Mouse (Mus musculus): Measurements from ENCODE around the gene Cx3cr1. TPM values are rescaled to one million over a fixed set of nuclear protein-coding genes. Genes with fewer than 3 reads are reported as not detected.

The Cx3cr1 gene
- polyA plus RNA-seq, 1 experiment from 2014 or later = 7.6 TPM

GRCm38 (mm10) chr9:119890692-119891091 is 179.0 kb downstream of the Cx3cr1 start:
- Histone ChIP-seq H3K27me3 (replicated peaks; ENCODE audit: control insufficient read depth, insufficient read depth, low read length) (no peaks in the 10 kb centered on the region), H3K9ac (ENCODE audit: low read length) (no peak overlapping the region), H3K4me1 (replicated peaks; ENCODE audit: control insufficient read depth, insufficient read depth, low read length) (peaks cover 4% of the 10 kb centered on the region), H3K27ac (ENCODE audit: low read depth) (no peak overlapping the region), H3K4me3 (ENCODE audit: low read depth, low read length) (no peak overlapping the region), H3K4me2 (ENCODE audit: low read length) (no peak overlapping the region), H3K36me3 (ENCODE audit: control insufficient read depth, insufficient read depth, low read length) (no peaks in the 10 kb centered on the region), H3K9me3 (ENCODE audit: control insufficient read depth, low read length) (no peaks in the 10 kb centered on the region)
- 54% methylated on average over 2 of the region's 2 CpGs for WGBS
- ATAC-seq (replicated peaks; ENCODE audit: low FRiP score, low TSS enrichment, low read depth) (no peak), DNase-seq (ENCODE audit: low spot score) (peak; percentile 63)

GRCm38 (mm10) chr9:119889446-119889845 is 180.2 kb downstream of the Cx3cr1 start:
- no peaks in the 10 kb centered on the region for H3K36me3 ChIP-seq (ENCODE audit: control insufficient read depth, insufficient read depth, low read length)
- ATAC-seq (replicated peaks; ENCODE audit: low FRiP score, low TSS enrichment, low read depth) (no peak), DNase-seq (ENCODE audit: low spot score) (no peak)
- H3K9me3 ChIP-seq (ENCODE audit: control insufficient read depth, low read length) = no peaks in the 10 kb centered on the region
- H3K27ac ChIP-seq (ENCODE audit: low read depth) = no peak overlapping the region
- no peaks in the 10 kb centered on the region for H3K4me1 ChIP-seq (replicated peaks; ENCODE audit: control insufficient read depth, insufficient read depth, low read length)
- 82% methylated on average over 9 of the region's 9 CpGs for WGBS
- no peak overlapping the region for H3K4me3 ChIP-seq (ENCODE audit: low read depth, low read length)
- H3K9ac ChIP-seq (ENCODE audit: low read length) = no peak overlapping the region
- H3K4me2 ChIP-seq (ENCODE audit: low read length) = no peak overlapping the region
- H3K27me3 ChIP-seq (replicated peaks; ENCODE audit: control insufficient read depth, insufficient read depth, low read length) = no peaks in the 10 kb centered on the region

GRCm38 (mm10) chr9:119888843-119889246 is 180.8 kb downstream of the Cx3cr1 start:
- Histone ChIP-seq H3K9ac (ENCODE audit: low read length) (no peak overlapping the region), H3K4me2 (ENCODE audit: low read length) (no peak overlapping the region), H3K27me3 (replicated peaks; ENCODE audit: control insufficient read depth, insufficient read depth, low read length) (no peaks in the 10 kb centered on the region), H3K27ac (ENCODE audit: low read depth) (no peak overlapping the region), H3K36me3 (ENCODE audit: control insufficient read depth, insufficient read depth, low read length) (no peaks in the 10 kb centered on the region), H3K4me3 (ENCODE audit: low read depth, low read length) (no peak overlapping the region), H3K4me1 (replicated peaks; ENCODE audit: control insufficient read depth, insufficient read depth, low read length) (no peaks in the 10 kb centered on the region), H3K9me3 (ENCODE audit: control insufficient read depth, low read length) (no peaks in the 10 kb centered on the region)
- no peak for DNase-seq (ENCODE audit: low spot score)
- WGBS = 45% methylated on average over 2 of the region's 2 CpGs
- ATAC-seq (replicated peaks; ENCODE audit: low FRiP score, low TSS enrichment, low read depth) = no peak

GRCm38 (mm10) chr9:119887144-119887901 is 182.4 kb downstream of the Cx3cr1 start:
- H3K4me2 ChIP-seq (ENCODE audit: low read length) = no peak overlapping the region

GRCm38 (mm10) chr9:119854170-119854569 is 215.5 kb downstream of the Cx3cr1 start:
- Histone ChIP-seq H3K9me3 (ENCODE audit: control insufficient read depth, low read length) (no peaks in the 10 kb centered on the region), H3K27ac (ENCODE audit: low read depth) (no peak overlapping the region), H3K4me3 (ENCODE audit: low read depth, low read length) (no peak overlapping the region), H3K36me3 (ENCODE audit: control insufficient read depth, insufficient read depth, low read length) (no peaks in the 10 kb centered on the region), H3K4me2 (ENCODE audit: low read length) (no peak overlapping the region), H3K4me1 (replicated peaks; ENCODE audit: control insufficient read depth, insufficient read depth, low read length) (no peaks in the 10 kb centered on the region), H3K27me3 (replicated peaks; ENCODE audit: control insufficient read depth, insufficient read depth, low read length) (no peaks in the 10 kb centered on the region), H3K9ac (ENCODE audit: low read length) (no peak overlapping the region)
- WGBS = 53% methylated on average over 8 of the region's 8 CpGs
- peak; percentile 40; the same call in 1 of the 2 replicates for ATAC-seq (replicated peaks; ENCODE audit: low FRiP score, low TSS enrichment, low read depth)
- no peak for DNase-seq (ENCODE audit: low spot score)

More at GRCm38 (mm10) chr9:119887144-119887901, 182.4 kb downstream of the Cx3cr1 start:
- DNase-seq (ENCODE audit: low spot score) (no peak), ATAC-seq (replicated peaks; ENCODE audit: low FRiP score, low TSS enrichment, low read depth) (no peak)
- 68% methylated on average over 4 of the region's 4 CpGs for WGBS
- Histone ChIP-seq H3K4me3 (ENCODE audit: low read depth, low read length) (no peak overlapping the region), H3K36me3 (ENCODE audit: control insufficient read depth, insufficient read depth, low read length) (no peaks in the 10 kb centered on the region), H3K4me1 (replicated peaks; ENCODE audit: control insufficient read depth, insufficient read depth, low read length) (no peaks in the 10 kb centered on the region), H3K27ac (ENCODE audit: low read depth) (no peak overlapping the region), H3K9ac (ENCODE audit: low read length) (no peak overlapping the region), H3K27me3 (replicated peaks; ENCODE audit: control insufficient read depth, insufficient read depth, low read length) (no peaks in the 10 kb centered on the region), H3K9me3 (ENCODE audit: control insufficient read depth, low read length) (no peaks in the 10 kb centered on the region)

GRCm38 (mm10) chr9:119853071-119853846 is 216.4 kb downstream of the Cx3cr1 start:
- no peak overlapping the region for H3K27ac ChIP-seq (ENCODE audit: low read depth)

GRCm38 (mm10) chr9:119852347-119853030 is 217.2 kb downstream of the Cx3cr1 start:
- no peak overlapping the region for H3K4me3 ChIP-seq (ENCODE audit: low read depth, low read length)
- no peaks in the 10 kb centered on the region for H3K36me3 ChIP-seq (ENCODE audit: control insufficient read depth, insufficient read depth, low read length)
- no peak for ATAC-seq (replicated peaks; ENCODE audit: low FRiP score, low TSS enrichment, low read depth)
- H3K27ac ChIP-seq (ENCODE audit: low read depth) = no peak overlapping the region
- H3K4me2 ChIP-seq (ENCODE audit: low read length) = no peak overlapping the region
- H3K4me1 ChIP-seq (replicated peaks; ENCODE audit: control insufficient read depth, insufficient read depth, low read length) = no peaks in the 10 kb centered on the region
- H3K9ac ChIP-seq (ENCODE audit: low read length) = no peak overlapping the region
- no peaks in the 10 kb centered on the region for H3K27me3 ChIP-seq (replicated peaks; ENCODE audit: control insufficient read depth, insufficient read depth, low read length)
- no peaks in the 10 kb centered on the region for H3K9me3 ChIP-seq (ENCODE audit: control insufficient read depth, low read length)
- WGBS = 67% methylated on average over 10 of the region's 10 CpGs
- DNase-seq (ENCODE audit: low spot score) = no peak

More at GRCm38 (mm10) chr9:119853071-119853846, 216.4 kb downstream of the Cx3cr1 start:
- 65% methylated on average over 2 of the region's 2 CpGs for WGBS
- Histone ChIP-seq H3K4me1 (replicated peaks; ENCODE audit: control insufficient read depth, insufficient read depth, low read length) (no peaks in the 10 kb centered on the region), H3K4me2 (ENCODE audit: low read length) (no peak overlapping the region), H3K9ac (ENCODE audit: low read length) (no peak overlapping the region), H3K9me3 (ENCODE audit: control insufficient read depth, low read length) (no peaks in the 10 kb centered on the region), H3K27me3 (replicated peaks; ENCODE audit: control insufficient read depth, insufficient read depth, low read length) (no peaks in the 10 kb centered on the region), H3K36me3 (ENCODE audit: control insufficient read depth, insufficient read depth, low read length) (no peaks in the 10 kb centered on the region), H3K4me3 (ENCODE audit: low read depth, low read length) (no peak overlapping the region)
- no peak for DNase-seq (ENCODE audit: low spot score)
- ATAC-seq (replicated peaks; ENCODE audit: low FRiP score, low TSS enrichment, low read depth) = no peak

Measured in intestine, embryonic 14.5 days (tissue).